Mouse (Mus musculus): ENCODE data around the gene Ddx43.

DNA sequence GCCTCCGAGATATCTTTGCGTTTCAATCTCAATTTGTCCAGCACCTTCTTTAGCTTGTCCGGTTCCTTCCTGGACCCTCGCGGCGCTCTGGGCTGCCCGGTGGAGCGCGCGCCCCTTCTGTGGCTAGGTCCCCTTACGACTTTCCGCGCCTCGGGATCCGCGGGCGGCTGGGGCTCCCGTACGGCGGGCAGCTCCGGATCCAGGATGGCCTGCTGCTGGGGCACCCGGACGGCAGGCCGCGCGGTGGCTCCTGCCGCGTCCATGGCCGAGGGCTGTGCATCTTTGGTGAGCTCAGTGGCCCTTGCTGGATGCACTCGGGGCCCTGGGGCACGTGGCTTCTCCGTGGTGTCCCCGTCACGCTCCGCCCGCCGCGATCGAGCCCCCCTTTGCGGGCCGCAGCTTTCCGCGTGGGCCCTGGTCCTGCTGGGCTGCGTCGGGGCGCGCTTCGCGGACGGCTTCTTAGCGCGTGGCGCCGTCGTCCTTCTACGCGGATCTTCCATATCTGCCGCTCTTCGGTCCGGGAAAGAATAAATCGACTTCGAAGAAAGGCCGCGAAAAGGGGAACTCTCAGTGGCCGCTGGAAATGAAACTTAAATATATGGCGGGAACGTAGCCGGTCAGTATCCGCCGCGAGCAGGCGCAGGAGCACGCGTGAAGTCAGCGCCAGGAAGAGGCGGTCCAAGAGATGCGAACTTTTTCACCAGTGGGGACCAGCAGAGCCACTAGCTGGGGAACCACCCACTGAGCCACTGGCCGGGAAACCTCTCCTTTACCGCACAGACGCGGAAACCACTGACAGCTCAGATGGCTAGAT lies 47.2 kb downstream of the Ddx43 start, which contains the start of gene Cgas:
- TF ChIP-seq CTCF (IDR thresholded peaks at IDR 0.05; ENCODE audit: control insufficient read depth, insufficient read depth, low read length) (no peak), POLR2A (IDR thresholded peaks at IDR 0.05; ENCODE audit: borderline replicate concordance, control insufficient read depth, low read depth, low read length) (no peak; the same call in 1 of the 2 replicates)
